Mouse (Mus musculus) left cerebral cortex, adult 2 months (tissue): ENCODE results near the gene Epsti1. TPM values are rescaled to one million over a fixed set of nuclear protein-coding genes. Genes with fewer than 3 reads are reported as not detected.

Source experiments
- DNase-seq, 2 experiments: peaks; one replicate each; pipeline ENCODE4 v3.0.0; 2021 to 2022; ENCODE audit warnings: low spot score in 2 of 2, mixed read lengths in 1 of 2; ENCODE audit errors: extremely low spot score in 1 of 2
- H3K27ac ChIP-seq: fragments of 200-600 bp; 2 replicates; pipeline ENCODE4 v1.8.1; 2022
- H3K4me3 ChIP-seq: fragments of 200-600 bp; 2 replicates; pipeline ENCODE4 v1.8.1; 2022
- CTCF ChIP-seq: fragments of 200-600 bp; IDR thresholded peaks from 2 replicates; pipeline ENCODE4 v1.8.1; 2022; ENCODE audit warnings: antibody characterized with exemption, mild to moderate bottlenecking, moderate library complexity
- intact Hi-C: fragments of 180-260 bp; cut with DNase I; formaldehyde crosslinking; loops from one replicate; pipeline ENCODE4 v1.15.1; 2025
- total RNA-seq, 2 experiments: library from RNA; stranded (reverse); gene quantifications; 2 replicates each; pipeline ENCODE4 v1.2.3; 2021

Epsti1 gene
- total RNA-seq, 2 experiments from 2014 or later: 0.42 to 0.54 TPM

GRCm38 (mm10) chr14:78041886-78042526 lies 138.0 kb downstream of the Epsti1 start:
- TF ChIP-seq CTCF: peak; percentile 27
- H3K4me3 ChIP-seq: no peak overlapping the region
- DNase-seq: no peak
- intact Hi-C loops: no loop called here
- H3K27ac ChIP-seq: no peak overlapping the region

- no peak for TF ChIP-seq CTCF
- Histone ChIP-seq H3K4me3 (no peak overlapping the region), H3K27ac (no peak overlapping the region)
- no peak for DNase-seq
- intact Hi-C loops: no loop called here
Measured at GRCm38 (mm10) chr14:78043079-78043478, 139.0 kb downstream of the Epsti1 start.

- no peak for DNase-seq
- Histone ChIP-seq H3K4me3 (no peak overlapping the region), H3K27ac (no peak overlapping the region)
- no peak for TF ChIP-seq CTCF
- intact Hi-C loops: no loop called here
Measured at GRCm38 (mm10) chr14:78048258-78048657, 144.2 kb downstream of the Epsti1 start.

GRCm38 (mm10) chr14:78048674-78049073 lies 144.6 kb downstream of the Epsti1 start:
- no peak overlapping the region for H3K27ac ChIP-seq
- no peak overlapping the region for H3K4me3 ChIP-seq
- DNase-seq: no peak
- no peak for TF ChIP-seq CTCF
- intact Hi-C loops: no loop called here

Other genes starting within 250 kb of the Epsti1 start
- 10 to 100 TPM; 66.7 to 72.8 TPM for gene Dnajc15, start 29.1 kb upstream of the Epsti1 start, total RNA-seq
- gene Fam216b, start 184.8 kb downstream of the Epsti1 start, total RNA-seq: not detected